Mouse (Mus musculus) brain, adult 2 months (tissue): ENCODE data around the gene Lsg1.
A peak's percentile ranks its signal among the peaks of the same experiment; 100 is the strongest.

ENCODE experiments used
- DNase-seq: peaks from one replicate; pipeline ENCODE4 v3.0.0; 2011; ENCODE audit warnings: low read depth, low spot score

The Lsg1 gene

DNA sequence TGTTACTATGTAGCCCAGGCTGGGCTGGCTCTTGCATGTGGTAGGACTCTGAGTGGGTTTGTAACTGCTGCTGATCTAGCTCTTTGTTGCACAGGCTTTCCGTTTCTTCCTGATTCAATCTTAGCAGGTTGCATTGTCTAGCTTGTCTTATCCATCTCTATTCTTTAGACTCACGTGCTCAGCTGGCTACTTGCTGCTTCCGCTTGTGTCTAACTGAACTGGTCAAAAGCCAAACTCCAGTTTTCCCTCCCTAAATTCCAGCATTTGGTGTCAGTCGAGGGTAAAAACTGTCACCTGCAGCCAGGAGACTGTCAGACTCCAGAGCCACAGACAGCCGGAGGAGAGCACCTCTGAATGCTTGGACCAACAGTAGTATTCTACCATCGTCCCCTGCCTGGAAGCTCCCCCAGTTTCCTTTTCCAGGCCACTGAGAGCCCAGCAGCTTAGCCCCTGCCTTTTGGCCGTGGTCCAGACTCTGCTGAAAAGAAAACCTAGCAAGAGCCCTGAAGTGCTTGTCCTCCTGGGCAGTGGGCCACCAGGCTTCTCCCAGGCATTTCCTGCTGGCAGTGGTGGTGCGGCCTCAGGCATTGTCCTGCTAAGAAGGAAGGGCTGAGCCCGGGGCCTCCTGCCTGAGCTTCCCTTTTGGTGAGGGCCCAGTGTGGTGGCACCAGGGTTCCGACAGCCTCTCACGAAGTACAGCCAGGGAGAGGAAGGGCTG, 34.6 kb downstream of the Lsg1 start:
- DNase-seq: peak; percentile 64

GRCm38 (mm10) chr16:30550748-30551192, 36.6 kb downstream of the Lsg1 start, which contains the start of gene Tmem44:
Tmem44 (minus strand) TSS chr16:30550842.
- DNase-seq: no peak

GRCm38 (mm10) chr16:30549966-30550747, 37.2 kb downstream of the Lsg1 start:
- DNase-seq: peak; percentile 67

GRCm38 (mm10) chr16:30549516-30549915, 37.9 kb downstream of the Lsg1 start:
- no peak for DNase-seq

DNA sequence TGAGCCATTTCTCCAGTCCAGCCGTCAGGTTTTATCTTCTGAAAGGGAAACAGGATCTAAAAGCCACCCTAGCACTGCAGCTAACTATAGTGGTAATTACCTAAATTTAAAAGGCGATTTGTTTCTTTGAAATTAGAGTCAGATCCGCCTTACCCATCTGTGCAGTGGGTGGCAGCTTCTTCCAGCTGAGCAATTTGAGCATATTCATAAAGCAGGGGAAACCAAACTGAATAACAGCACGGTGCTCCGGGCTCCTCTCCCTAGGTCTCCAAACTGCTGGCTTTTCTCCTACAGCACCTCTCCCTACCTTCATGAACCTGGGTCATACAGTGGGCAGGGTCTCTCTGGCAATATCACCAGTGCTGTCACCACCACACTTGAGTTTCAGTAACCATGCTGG, 39.1 kb downstream of the Lsg1 start:
- peak; percentile 80 for DNase-seq

DNA sequence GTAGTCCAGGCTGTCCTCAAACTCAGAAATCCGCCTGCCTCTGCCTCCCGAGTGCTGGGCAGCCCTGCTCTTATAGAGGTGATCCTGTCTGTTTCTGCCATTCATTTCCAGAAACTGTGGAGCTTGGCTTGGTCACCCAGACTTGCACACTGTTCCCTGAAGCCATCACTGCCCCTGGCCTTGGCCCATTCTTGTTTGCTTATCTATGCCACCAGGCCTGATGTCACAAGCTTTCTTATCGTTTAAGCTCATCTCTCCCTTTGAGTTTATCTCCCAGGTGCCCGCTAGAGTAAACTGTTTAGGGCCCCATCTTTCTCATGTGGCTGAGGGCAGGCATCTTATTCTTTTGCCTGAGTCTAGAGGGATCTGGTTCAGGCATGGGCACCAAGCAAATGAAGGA, 42.7 kb downstream of the Lsg1 start:
- DNase-seq: no peak

- no peak for DNase-seq
Measured at GRCm38 (mm10) chr16:30543386-30543785, 44.0 kb downstream of the Lsg1 start.

DNA sequence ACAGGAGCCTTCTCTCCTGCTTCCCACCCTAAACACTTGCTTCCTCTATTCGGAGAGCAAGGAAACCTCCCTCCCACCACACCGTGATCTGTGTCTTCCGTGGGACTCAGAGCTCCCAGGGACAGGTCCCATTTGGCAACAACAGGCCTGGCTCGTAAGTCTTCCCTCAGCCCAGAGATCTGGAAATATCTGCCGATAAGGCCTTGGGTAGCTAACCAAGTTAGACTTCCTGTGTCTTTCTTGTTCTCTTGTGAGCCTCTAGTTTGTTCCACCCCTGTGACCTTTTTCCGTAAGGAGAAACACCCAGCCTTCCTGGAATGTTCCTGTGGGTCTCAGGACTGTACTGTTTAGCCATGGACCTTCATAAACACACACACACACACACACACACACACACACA, 44.6 kb downstream of the Lsg1 start:
- no peak for DNase-seq

GRCm38 (mm10) chr16:30540107-30541001, 47.0 kb downstream of the Lsg1 start:
- DNase-seq: no peak

GRCm38 (mm10) chr16:30539433-30539832, 48.0 kb downstream of the Lsg1 start:
- DNase-seq: peak; percentile 63

GRCm38 (mm10) chr16:30535075-30535474, 52.3 kb downstream of the Lsg1 start:
- DNase-seq: no peak

DNA sequence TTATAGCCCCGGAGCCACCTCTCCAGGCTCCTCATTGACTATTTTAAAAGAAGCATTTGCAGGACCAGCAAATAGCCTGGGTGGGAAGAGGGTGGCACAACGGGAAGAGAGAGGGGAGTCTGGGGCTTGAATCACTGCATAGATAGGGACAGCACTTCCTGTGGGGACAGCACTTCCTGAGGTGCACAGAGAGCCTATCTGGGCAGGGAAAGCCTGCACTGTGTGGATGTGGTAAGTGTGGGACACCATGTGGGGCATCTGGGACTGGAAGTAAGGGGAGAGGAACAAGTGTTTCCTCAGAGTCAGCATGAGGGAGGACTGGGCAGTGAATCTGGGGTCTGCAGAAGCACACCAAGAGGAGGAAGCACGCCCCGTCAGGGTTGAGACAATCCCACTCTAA, 53.8 kb downstream of the Lsg1 start:
- no peak for DNase-seq

DNA sequence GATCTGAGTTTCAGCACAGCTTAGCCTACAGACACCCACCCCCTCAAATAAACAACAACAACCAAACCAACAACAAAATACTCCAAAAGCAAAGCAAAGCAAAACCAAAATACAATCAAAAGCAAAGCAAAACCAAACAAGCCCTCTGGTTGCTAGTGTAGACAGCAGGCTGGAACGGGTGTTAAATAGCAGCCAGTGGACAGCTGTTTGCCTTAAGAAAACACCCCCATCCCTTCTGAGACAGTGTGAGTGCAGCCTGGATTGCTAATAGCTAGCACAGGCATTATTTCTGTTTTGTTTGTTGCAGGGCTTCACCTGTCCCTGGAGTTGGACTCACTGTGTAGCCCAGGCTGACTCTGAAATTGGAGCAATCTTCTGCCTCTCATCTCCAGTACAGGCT, 54.5 kb downstream of the Lsg1 start:
- DNase-seq: no peak

DNA sequence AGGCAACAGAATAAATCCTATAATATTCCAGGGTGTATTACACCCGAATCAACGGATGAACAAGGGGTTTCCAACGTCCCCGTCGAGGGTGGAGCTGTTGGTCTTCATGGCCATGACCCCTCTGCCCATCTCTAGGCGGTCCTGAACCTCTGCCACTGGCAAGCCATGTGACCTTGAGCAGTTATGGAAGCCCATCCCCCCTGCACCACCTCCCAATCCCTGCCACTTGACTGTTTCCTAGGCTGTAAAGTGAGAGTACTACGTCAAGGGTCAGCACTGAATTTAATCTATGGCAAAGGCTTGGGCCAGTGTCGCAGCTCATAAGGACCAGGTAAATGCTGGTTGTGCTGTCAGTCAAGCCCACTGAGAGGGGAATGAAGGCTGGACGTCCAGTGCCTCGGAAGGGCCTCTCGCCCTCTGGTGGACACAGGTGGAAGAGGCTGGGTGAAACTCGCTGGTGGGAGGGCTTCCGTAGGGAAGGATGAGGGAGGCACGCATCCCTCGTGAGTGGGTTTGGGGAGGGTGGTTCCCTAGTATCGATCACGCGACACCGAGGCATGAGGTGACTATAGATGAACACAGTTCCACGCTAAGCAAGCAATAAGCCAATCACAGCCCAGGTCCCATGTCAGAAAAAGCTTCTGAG, 55.5 kb downstream of the Lsg1 start:
- peak; percentile 40 for DNase-seq

- peak; percentile 56 for DNase-seq
Measured at GRCm38 (mm10) chr16:30530815-30531214, 56.6 kb downstream of the Lsg1 start.

DNA sequence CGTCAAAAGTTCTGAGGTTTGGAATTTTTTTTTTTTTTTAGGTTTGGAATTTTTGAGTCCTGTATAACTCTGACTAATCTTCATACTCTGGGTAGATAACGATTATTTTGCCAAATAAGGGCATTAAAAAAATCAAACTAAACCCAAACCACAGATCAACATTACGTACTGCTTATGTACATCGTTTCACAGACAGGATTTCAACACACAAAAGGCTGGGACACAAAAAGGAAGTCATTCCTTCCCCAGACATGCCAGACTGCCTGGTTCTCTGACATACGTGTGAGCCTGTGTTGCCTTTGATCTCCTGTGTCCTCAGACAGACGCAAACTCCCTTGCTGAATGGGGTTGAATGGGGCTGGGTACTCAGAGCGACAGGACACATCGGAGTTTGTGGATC, 59.0 kb downstream of the Lsg1 start:
- DNase-seq: no peak

DNA sequence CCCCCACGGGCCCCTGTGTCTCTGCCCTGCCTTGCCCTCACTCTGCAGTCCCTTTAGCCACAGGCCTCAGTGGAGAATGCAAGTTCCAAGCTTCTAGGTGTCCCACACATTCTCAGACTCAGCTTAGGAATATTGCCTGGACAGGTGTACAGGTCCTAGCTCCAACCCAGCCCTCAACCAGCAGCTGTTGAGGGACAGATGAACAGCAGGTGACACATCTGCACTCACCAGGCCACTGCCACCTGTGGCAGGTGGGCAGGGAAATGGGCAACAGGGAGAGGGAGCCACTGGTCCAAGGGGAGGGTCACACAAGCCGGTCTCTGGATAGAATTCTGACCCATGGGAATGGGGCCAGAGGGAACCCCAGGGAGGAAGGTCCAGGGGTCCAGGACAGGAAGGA, 59.5 kb downstream of the Lsg1 start:
- DNase-seq: no peak

GRCm38 (mm10) chr16:30525756-30526155, 61.6 kb downstream of the Lsg1 start:
- DNase-seq: peak; percentile 46

DNA sequence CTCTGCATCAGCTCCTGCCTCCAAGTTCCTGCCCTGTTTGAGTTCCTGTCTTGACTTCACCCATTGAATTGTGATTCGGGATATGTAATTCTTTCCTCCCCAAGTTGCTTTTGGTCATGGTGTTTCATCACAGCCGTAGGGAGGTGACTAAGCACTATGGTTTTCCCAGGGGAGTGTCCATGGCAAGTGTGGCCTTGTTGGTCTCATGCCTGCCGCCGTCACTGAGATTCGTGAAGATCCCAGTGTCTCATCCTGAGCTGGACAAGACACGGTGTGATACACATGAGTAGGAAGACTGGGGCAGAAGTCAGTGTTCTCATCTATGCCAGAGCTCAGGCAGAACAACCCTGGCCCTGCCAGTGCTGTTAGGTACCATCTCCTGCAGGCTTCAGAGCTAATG, 62.9 kb downstream of the Lsg1 start:
- no peak for DNase-seq

DNA sequence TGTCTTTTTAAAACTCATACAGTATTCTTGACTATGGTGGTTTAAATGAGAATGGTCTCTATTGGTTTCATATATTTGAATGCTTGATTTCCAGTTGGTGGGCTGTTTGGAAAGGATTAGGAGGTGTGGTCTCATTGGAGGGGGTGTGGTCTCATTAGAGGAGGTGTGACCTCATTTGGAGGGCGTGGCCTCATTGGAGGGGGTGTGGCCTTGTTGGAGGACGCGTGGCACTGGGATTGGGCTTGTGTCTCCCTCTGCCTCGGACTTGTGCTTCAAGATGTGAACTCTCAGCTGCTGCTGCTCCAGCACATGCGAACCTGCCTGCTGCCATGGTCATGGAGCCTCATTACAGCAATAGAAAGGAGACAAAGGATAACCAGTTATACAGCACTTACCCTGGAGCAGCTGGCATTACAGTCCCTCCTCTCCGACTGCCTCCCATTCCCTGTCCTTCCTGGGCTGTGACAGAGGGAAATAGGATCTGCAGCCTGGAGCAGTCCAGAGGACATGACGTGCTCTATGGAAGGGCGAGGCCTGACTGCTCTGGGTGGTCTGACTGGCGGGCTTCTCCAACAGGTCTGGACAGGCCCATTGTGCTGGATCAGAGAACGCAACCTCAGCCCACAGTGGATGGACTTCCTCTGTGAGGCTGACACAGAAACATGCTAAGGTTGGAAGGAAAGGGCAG, 65.0 kb downstream of the Lsg1 start:
- no peak for DNase-seq

DNA sequence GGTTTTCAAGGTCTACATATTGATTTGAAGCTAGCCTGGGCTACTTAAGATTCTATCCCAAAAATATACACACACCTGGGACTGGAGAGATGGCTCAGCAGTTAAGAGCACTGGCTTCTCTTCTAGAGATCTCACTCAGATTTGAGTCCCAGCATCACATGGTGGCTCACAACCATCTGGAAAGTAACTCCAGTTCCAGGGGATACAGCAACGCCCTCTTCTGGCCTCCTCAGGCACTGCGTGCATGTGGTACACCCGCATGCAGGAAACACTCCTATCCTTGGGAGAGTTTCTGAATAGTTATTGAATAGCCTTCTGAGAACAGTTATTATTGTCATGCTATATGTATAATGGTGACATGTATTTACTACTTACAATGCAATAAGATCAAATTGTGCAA, 66.2 kb downstream of the Lsg1 start:
- DNase-seq: no peak
